Mouse (Mus musculus) spleen, postnatal 14 days (tissue): ENCODE data around the gene Bptf.
"Not testable (repeated sequence)": the region's sequence is repeated elsewhere in the genome, so short reads cannot be mapped to it uniquely, and the experiment has no call there.

ENCODE experiments used
- DNase-seq, 2 experiments: peaks; one replicate each; pipeline ENCODE4 v3.0.0; 2021 to 2022; ENCODE audit warnings: low spot score in 2 of 2

The Bptf gene

GRCm38 (mm10) chr11:107113881-107114557, 17.9 kb downstream of the Bptf start:
- no peak for DNase-seq

DNA sequence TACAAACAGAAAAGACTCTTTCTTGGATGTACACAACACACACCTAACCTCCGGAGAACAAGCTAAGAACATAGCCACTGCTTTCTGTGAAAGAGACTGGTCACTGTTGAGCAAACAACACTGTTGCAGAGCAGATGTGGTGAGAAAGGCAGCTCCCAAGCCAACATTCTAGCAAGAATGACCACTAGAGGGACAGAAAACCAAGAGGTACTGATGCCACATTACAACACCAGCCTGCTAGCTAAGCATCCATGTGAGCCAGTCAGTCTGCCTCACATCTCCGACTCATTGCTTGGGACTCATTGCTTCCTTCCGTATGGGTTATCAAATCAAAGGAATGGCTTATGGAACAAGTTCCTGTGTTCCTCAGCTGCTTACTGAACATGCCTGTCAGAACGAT, 18.8 kb downstream of the Bptf start:
- no peak for DNase-seq

GRCm38 (mm10) chr11:107109669-107110068, 22.3 kb downstream of the Bptf start:
- DNase-seq, result no peak

DNA sequence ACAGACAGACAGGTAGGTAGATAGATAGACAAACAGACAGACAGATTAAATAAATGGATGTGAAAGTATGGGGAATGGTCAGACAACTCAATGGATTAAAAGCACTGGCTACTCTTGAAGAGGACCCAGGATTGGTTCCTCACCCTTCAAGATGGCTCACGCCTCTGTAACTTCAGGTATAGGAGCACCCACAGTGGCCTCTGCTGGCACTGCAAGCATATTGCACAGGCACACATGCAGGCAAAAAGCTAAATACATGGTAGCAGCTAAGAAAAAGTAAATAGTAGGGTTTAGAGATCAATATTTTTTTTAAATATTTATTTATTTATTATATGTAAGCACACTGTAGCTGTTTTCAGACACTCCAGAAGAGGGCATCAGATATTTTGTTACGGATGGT, 23.0 kb downstream of the Bptf start:
- DNase-seq, result no peak

GRCm38 (mm10) chr11:107107725-107108078, 24.2 kb downstream of the Bptf start:
- no peak for DNase-seq

DNA sequence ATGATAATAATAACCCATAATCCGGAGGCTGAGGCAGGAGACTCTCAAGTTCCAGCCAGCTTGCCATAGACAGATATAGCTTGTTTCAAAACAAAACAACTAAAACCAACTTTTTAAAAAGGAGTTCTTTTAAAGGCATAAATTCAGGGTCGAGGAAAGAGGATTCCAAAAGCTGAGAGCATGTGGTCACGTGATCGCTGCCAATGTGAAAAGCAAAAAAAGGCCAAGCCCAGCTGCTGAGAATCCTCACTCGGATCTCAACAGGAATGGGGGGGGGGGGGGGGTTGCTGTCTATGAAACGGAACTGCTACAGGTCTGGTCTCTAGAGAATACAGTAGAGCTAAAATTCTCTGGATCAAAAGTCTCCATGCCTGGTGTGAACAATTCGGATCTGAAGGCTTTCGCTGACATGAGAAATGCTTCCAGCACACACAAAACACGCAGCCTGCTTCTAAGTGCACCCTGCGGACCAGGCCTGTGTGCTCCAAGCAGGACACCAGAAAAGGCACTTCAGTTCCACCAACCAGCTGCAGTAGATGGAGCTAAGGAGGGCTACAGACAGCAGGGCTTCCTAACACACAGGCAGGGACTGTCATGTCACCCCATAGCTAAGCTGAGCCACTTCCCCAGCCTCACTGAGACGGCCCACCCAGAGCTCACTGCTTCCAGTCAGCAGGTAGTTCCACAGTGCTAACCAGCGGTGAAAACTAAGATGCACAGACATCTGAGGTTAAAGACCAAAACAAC, 24.8 kb downstream of the Bptf start:
- DNase-seq, result no peak

- no peak for DNase-seq
These were observed 25.5 kb downstream of the Bptf start for GRCm38 (mm10) chr11:107106461-107106860.

- peak; percentile 54 to 81 for DNase-seq
These were observed 26.7 kb downstream of the Bptf start for GRCm38 (mm10) chr11:107105227-107105626.

DNA sequence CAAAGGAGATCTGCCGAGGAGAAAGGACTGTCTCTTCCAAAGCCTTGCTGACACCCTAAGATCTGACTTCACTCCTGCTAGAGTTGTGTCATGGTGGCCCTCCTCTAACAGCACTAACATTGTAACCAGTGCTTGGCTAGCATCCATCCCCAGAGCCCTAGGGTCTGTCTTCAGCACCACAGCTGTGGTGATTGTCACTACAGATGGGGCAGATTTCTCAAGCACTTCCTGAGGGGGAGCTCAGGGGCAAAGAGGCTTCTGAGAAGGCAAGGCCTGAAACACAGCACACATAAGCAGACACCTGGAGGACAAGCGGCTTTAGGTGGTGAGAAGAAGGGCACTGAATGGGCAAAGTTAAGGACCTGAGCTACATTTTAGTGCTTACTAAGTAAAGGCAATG, 28.2 kb downstream of the Bptf start:
- DNase-seq, result no peak

DNA sequence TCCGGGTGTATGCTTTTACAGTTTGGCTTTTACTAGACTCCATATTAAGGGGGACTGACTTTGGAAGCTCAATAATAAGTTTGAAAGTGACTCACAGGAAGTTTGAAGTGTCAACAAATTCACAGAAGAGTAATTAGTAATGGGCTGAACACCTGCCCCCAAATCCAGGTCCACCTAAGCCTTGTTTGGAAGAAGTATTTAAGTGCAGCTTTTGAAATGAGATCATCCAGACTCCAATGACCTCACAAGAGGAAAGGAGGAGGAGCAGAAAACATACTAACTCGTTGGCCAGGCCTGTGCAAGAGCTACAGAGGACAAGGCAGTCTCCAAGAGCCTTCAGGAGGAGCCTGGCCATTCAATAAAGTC, 28.7 kb downstream of the Bptf start:
- DNase-seq, result no peak

DNA sequence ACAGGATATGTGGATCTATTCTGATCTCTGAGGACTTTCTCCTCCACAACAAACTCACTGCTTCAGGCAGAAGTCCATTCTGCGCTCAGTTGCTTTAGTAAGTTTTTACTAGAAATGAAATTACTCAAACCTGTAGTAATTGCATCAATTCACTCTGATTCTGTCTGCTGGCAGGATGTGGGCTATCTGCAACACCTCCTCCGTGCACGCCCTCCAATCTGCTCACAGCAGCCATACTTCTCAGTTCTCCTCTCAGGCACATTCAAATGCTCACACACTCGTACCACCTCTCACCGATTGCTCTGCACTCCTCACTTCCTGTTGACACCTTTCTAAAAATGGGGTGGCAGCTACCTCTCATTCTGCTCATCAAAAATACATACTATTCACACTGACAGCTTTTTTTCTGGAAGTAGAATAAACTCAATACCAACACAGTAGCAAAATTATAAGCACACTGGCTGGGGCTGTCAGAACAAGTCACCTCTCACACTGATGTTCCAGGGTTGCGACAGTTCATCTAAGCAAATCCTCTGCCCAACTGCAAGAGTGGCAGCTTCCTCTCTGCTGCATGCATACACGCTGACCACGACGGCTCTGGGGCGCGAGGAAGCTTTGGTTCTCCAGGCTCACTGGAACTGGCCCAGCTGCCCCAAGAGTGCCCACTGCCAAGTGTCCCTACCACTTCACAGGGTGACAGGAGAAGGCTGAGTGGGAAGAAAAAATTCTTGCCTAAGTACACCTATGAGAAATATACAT, 29.3 kb downstream of the Bptf start:
- peak; percentile 22 to 38 for DNase-seq

GRCm38 (mm10) chr11:107096973-107097372, 35.0 kb downstream of the Bptf start:
- no peak for DNase-seq

GRCm38 (mm10) chr11:107093871-107094270, 38.1 kb downstream of the Bptf start:
- no peak for DNase-seq

DNA sequence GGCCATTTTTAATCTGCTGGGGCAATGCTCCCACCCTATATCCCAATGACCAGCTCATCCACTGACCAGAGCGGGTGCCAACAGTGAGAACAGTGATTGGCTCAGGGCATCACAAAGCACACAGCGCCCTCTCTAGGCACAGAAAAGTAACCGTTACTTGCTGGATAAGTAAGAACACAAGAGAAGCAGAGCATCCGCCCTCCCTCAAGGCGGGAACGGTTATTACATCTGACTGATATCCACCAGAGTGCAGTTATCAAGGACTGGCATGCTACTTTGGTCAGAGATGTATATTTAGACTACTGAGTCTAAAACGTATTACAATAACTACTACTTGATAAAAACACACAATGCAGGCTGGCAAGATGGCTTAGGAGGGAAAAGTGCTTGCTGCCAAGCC, 39.3 kb downstream of the Bptf start:
- DNase-seq, result no peak

- DNase-seq, result no peak
These were observed 46.1 kb downstream of the Bptf start for GRCm38 (mm10) chr11:107085866-107086265.

DNA sequence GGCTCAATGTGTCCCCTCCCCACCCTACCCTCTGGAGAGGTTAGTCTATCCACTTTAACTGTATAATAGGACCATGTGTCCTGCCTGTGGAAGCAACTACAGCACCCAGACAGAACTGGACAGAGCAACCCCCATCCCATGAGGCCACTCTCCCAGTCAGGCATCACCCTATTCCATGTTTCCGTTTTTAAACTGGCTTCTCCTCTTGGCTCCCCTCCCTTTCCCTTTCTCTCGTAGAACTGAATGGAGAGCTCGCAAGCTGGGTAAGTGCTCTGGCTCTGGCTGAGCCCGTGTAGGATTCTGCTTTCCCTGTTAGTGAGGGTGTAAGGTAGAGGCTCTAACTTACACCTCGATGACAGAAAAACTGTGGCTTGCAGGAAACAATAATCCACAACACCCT, 48.4 kb downstream of the Bptf start:
- no peak for DNase-seq

DNA sequence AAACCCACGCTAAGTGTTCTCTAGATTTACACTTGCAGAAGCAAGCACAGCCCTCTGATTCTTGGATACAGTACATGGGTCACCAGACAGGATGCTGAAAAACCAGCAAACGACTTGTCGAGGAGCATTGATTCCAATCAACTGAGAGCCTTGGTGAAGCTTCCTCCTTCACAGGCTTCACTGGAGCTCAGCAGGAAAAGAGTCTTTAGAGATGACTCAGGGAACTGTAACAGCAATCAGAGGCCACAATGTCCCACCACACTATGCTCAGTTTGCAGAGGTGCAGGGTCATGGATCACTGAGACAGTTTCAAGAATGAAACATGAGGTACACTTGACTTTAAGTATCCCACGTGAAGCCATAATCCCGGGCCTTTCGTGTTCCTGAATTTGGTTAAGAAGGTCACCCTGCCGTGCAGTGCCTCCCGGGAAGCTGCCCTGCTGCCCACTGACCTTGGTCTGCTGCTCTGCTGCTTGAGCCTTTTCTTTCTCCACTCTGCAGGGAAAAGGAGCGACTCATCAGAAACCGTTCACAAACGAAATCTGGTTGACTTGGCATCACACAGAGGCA, 66.6 kb downstream of the Bptf start:
- DNase-seq, result no peak

DNA sequence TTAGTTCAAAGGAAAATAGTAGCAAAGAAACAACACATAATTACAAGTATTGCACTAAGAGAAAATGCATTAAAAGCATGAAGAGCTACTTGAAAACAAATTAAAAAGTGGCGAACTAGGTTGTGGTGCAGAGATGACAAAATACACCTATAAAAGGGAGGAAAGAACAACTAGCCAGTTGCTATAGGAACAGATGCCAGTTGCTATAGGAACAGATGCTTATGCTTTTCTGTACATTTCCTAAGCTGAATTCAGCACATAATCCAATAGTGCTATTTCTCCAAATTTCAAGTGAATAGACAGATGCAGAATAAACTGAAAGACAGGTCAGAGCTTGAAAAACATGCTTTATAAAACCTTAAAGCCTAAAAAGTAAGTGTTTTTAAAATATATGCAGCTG, 67.3 kb downstream of the Bptf start:
- DNase-seq, result no peak

GRCm38 (mm10) chr11:107063067-107063466, 68.9 kb downstream of the Bptf start:
- DNase-seq, result no peak

DNA sequence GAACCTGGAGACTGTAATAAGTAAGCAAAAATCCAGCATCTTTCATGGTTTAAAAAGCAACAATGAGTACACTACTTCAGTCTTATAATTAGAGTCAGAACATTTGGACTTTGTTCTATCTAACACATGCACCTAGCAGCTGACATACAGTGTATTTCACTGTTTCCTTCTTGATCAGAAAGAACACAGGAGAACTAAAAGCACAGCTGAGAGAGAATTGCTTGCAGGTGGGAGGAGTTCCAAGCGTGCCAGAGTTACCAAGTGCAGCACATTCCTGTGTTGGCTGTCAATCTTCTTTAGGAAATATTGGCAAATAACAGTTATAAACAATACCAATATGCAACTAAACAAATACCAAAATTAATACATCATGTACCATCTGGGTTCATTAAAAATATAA, 71.0 kb downstream of the Bptf start:
- no peak for DNase-seq

DNA sequence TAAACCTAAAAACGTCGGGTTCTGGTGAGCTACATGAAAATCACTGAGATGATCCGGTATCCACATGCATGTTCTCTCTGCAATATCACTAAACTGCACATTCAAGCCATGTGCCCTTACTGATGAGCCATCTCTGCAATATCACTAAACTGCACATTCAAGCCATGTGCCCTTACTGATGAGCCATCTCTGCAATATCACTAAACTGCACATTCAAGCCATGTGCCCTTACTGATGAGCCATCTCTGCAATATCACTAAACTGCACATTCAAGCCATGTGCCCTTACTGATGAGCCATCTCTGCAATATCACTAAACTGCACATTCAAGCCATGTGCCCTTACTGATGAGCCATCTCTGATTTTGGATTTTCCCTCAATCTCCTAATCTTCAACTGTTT, 72.3 kb downstream of the Bptf start:
- DNase-seq, result not testable (repeated sequence)

DNA sequence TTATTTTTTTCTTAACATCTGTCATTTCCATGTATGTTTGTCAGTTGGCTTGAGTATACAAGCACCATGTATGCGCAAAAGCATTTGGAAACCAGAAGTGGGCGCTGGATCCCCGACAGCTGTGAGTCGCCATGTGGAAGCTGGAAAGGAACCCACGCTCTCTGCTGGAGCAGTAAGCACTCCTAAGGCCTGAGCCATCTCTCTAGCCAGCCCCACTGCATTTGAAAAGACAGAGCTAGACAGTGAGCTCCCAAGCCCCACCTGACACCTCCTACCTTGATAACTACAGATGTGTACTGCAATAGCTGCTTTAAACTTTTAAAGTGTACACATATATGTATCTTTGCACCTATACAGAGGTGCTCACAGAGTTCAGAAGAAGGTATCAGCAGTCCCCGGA, 74.5 kb downstream of the Bptf start:
- no peak for DNase-seq

DNA sequence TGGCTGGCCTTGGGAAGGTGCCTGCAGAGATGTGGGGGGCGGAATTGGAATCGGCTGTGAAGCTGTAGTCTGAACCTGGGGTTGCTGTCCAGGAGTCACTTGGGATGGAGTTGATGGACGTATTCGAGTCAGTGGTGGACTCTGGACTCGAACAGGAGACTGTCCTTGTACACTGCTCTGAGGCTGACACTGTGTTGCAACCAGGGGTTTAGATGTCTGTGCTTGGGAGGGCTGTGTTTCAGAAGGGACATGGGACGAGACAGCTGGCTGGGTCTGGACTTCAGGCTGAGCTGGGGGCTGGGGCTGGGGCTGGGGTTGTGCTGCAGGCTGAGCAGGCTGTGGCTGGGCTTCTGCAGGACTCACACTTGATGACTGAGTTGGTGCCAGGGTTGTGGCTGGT, 77.1 kb downstream of the Bptf start:
- DNase-seq, result no peak
